Mouse (Mus musculus): ENCODE results near the gene Capn7.

GRCm38 (mm10) chr14:31382276-31382675 is 45.8 kb downstream of the Capn7 start:
- no peak for TF ChIP-seq CTCF (IDR thresholded peaks at IDR 0.05; ENCODE audit: insufficient read depth, low read depth, low read length)
- TF ChIP-seq POLR2A (IDR thresholded peaks at IDR 0.05; ENCODE audit: insufficient read depth, low read depth, low read length), result no peak

All from olfactory bulb, adult 2 months (tissue).